Mouse (Mus musculus) embryonic fibroblast, embryonic 13.5 days (primary cell): ENCODE results near the gene Rb1. TPM values are rescaled to one million over a fixed set of nuclear protein-coding genes. Genes with fewer than 3 reads are reported as not detected.

Experiments used
- H3K27ac ChIP-seq: 2 replicates; pipeline ENCODE4 v1.5.1; 2012; ENCODE audit warnings: low read length, control low read depth, inconsistent platforms; ENCODE audit not compliant: insufficient read depth
- H3K4me1 ChIP-seq: 2 replicates; pipeline ENCODE4 v1.6.1; 2011; ENCODE audit warnings: low read length; ENCODE audit not compliant: control insufficient read depth, insufficient read depth
- H3K4me3 ChIP-seq: 2 replicates; pipeline ENCODE4 v1.5.1; 2011; ENCODE audit warnings: mild to moderate bottlenecking, control low read depth, low read length; ENCODE audit not compliant: insufficient read depth
- CTCF ChIP-seq: IDR thresholded peaks from 2 replicates; pipeline ENCODE4 v1.5.1; 2011; ENCODE audit warnings: mild to moderate bottlenecking, control low read depth, low read length, moderate library complexity, borderline replicate concordance; ENCODE audit not compliant: insufficient read depth
- POLR2A ChIP-seq: IDR thresholded peaks from 2 replicates; pipeline ENCODE4 v1.6.1; 2011; ENCODE audit warnings: low read depth, mild to moderate bottlenecking, control low read depth, low read length, moderate library complexity
- polyA plus RNA-seq: library from polyadenylated mRNA; stranded (reverse); fragments of >200 nt; gene quantifications from 2 replicates; pipeline ENCODE4 v1.2.4, GENCODE M21; 2011; ENCODE audit warnings: low read depth; ENCODE audit not compliant: missing spikeins, insufficient read length

Rb1 gene
- polyA plus RNA-seq, 1 experiment, result 16.0 TPM

GRCm38 (mm10) chr14:73142896-73143709, 182.5 kb downstream of the Rb1 start:
- Histone ChIP-seq H3K4me3 (peak overlapping the region; percentile 88), H3K27ac (peak overlapping the region; percentile 92), H3K4me1 (no peaks in the 10 kb centered on the region)
- TF ChIP-seq CTCF, result no peak
- TF ChIP-seq POLR2A, result peak; percentile 41

- H3K4me3 ChIP-seq, result peak overlapping the region; percentile 88
- H3K27ac ChIP-seq, result peak overlapping the region; percentile 92
- no peaks in the 10 kb centered on the region for H3K4me1 ChIP-seq
- peak; percentile 66; the same call in 1 of the 2 replicates for TF ChIP-seq POLR2A
- TF ChIP-seq CTCF, result no peak
Observed at GRCm38 (mm10) chr14:73142421-73142895, 183.2 kb downstream of the Rb1 start.

- TF ChIP-seq CTCF, result no peak
- TF ChIP-seq POLR2A, result no peak
- H3K4me3 ChIP-seq, result no peak overlapping the region
Observed at GRCm38 (mm10) chr14:73141800-73142199, 183.8 kb downstream of the Rb1 start.

GRCm38 (mm10) chr14:73139866-73140265, 185.8 kb downstream of the Rb1 start:
- Histone ChIP-seq H3K27ac (no peak overlapping the region), H3K4me1 (no peaks in the 10 kb centered on the region), H3K4me3 (no peak overlapping the region)
- no peak for TF ChIP-seq CTCF
- TF ChIP-seq POLR2A, result no peak

More at GRCm38 (mm10) chr14:73141800-73142199, 183.8 kb downstream of the Rb1 start:
- no peaks in the 10 kb centered on the region for H3K4me1 ChIP-seq
- H3K27ac ChIP-seq, result no peak overlapping the region

GRCm38 (mm10) chr14:73138483-73138882, 187.1 kb downstream of the Rb1 start:
- no peak for TF ChIP-seq CTCF
- no peak for TF ChIP-seq POLR2A
- Histone ChIP-seq H3K4me1 (no peaks in the 10 kb centered on the region), H3K4me3 (no peak overlapping the region), H3K27ac (no peak overlapping the region)

GRCm38 (mm10) chr14:73137234-73137633, 188.4 kb downstream of the Rb1 start:
- H3K4me3 ChIP-seq, result no peak overlapping the region
- no peaks in the 10 kb centered on the region for H3K4me1 ChIP-seq
- no peak for TF ChIP-seq CTCF
- TF ChIP-seq POLR2A, result no peak
- no peak overlapping the region for H3K27ac ChIP-seq

Other genes with a start within 250 kb of the Rb1 start
- gene Rcbtb2, start 202.8 kb downstream of the Rb1 start, polyA plus RNA-seq, result 70.3 and 81.6 TPM in 2 replicates
- gene Lpar6, start 87.9 kb downstream of the Rb1 start, polyA plus RNA-seq, result 4.9 and 5.4 TPM in 2 replicates
- 570 and 658 TPM in 2 replicates for gene Itm2b, start 59.5 kb upstream of the Rb1 start, polyA plus RNA-seq
- gene Med4, start 184.2 kb upstream of the Rb1 start, polyA plus RNA-seq, result 26.5 and 28.2 TPM in 2 replicates
- gene Sucla2, start 199.5 kb upstream of the Rb1 start, polyA plus RNA-seq, result 83.1 and 91.1 TPM in 2 replicates
- gene Nudt15, start 222.4 kb upstream of the Rb1 start, polyA plus RNA-seq, result 1.4 TPM in 2 replicates